Mouse (Mus musculus) olfactory bulb, adult 2 months (tissue): ENCODE results near the gene Rgp1. TPM values are rescaled to one million over a fixed set of nuclear protein-coding genes. Genes with fewer than 3 reads are reported as not detected.

Experiments used
- H3K27ac ChIP-seq: fragments of 200-500 bp; 2 replicates; pipeline ENCODE4 v1.5.1; 2012; ENCODE audit warnings: low read depth, low read length; ENCODE audit not compliant: insufficient read depth
- H3K4me1 ChIP-seq: fragments of 200-500 bp; 2 replicates; pipeline ENCODE4 v1.6.1; 2012; ENCODE audit warnings: low read length; ENCODE audit not compliant: control insufficient read depth, insufficient read depth
- H3K4me3 ChIP-seq: fragments of 200-500 bp; 2 replicates; pipeline ENCODE4 v1.5.1; 2012; ENCODE audit warnings: mild to moderate bottlenecking, low read depth, low read length, moderate library complexity; ENCODE audit not compliant: insufficient read depth
- CTCF ChIP-seq: fragments of 200-500 bp; IDR thresholded peaks from 2 replicates; pipeline ENCODE4 v1.5.1; 2012; ENCODE audit warnings: low read depth, mild to moderate bottlenecking, low read length, moderate library complexity; ENCODE audit not compliant: insufficient read depth
- POLR2A ChIP-seq: fragments of 200-500 bp; IDR thresholded peaks from 2 replicates; pipeline ENCODE4 v1.6.1; 2012; ENCODE audit warnings: mild to moderate bottlenecking, low read depth, low read length, moderate library complexity; ENCODE audit not compliant: insufficient read depth
- WGBS: fragments of 180-500 bp; shearing (Covaris S2); methylation state at CpG from one replicate; pipeline ENCODE4 v1.1.7; 2018; 5-methylcytosine and 5-hydroxymethylcytosine counted together
- polyA plus RNA-seq: library from polyadenylated mRNA; stranded (reverse); fragments of >200 nt; gene quantifications from 2 replicates; pipeline ENCODE4 v1.2.4, GENCODE M21; 2012; ENCODE audit warnings: low replicate concordance; ENCODE audit not compliant: missing spikeins, insufficient read depth, insufficient read length

The Rgp1 gene
- polyA plus RNA-seq, 1 experiment = not detected

DNA sequence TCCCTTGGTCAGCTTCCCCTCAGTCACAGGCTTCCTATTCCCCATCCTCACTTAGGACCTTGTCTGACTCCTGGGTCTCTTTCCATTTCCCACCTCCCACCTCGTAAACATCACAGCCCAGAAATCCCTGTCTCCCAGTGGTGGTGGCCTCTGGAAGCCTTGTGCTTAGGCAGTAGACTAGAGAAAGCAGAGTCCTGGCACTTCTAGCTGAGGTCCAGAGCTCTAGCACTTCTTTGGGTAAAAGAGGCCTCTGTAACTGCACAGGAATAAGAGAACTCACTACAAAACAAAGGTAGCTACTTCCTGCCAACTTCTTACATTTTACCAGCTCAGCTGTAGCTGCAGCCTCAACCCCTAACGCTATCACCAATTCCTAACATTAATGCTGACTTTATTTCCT lies 17.5 kb upstream of the Rgp1 start:
- no peak for TF ChIP-seq POLR2A
- TF ChIP-seq CTCF = no peak
- peak overlapping the region; percentile 28 for H3K4me3 ChIP-seq
- no peak overlapping the region for H3K27ac ChIP-seq
- 16% methylated on average over 2 of the region's 2 CpGs for WGBS
- H3K4me1 ChIP-seq = peaks cover 33% of the 10 kb centered on the region

DNA sequence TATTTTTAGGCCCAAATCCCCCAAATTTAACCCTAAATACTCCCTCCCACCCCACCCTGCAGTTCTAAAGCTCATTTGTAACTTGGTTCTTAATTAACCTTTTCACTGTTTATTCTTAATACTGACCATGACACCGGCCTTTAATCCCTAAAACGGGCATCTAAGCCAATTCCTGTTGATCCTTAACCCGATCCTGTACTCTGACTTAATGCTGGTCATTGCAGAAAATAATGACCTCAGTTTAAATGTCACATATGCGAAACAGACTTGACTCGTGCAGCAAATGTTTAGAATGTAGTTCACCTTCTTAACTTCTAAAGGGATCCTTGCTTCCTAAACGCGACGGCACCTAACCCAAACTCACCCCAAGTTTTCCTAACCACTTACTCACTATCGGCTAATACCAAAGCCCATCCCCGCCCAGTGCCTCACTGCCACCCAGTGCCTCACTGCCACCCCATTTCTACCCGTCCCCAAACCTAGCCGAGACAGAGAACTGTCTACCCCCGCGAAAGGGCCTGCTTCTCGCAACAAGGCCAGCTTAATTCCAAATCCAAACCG lies 17.0 kb upstream of the Rgp1 start:
- WGBS = under 1% methylated on average over 16 of the region's 16 CpGs
- TF ChIP-seq CTCF (no peak), POLR2A (no peak)
- Histone ChIP-seq H3K4me1 (peaks cover 33% of the 10 kb centered on the region), H3K4me3 (peak overlapping the region; percentile 89), H3K27ac (peak overlapping the region; percentile 79)

DNA sequence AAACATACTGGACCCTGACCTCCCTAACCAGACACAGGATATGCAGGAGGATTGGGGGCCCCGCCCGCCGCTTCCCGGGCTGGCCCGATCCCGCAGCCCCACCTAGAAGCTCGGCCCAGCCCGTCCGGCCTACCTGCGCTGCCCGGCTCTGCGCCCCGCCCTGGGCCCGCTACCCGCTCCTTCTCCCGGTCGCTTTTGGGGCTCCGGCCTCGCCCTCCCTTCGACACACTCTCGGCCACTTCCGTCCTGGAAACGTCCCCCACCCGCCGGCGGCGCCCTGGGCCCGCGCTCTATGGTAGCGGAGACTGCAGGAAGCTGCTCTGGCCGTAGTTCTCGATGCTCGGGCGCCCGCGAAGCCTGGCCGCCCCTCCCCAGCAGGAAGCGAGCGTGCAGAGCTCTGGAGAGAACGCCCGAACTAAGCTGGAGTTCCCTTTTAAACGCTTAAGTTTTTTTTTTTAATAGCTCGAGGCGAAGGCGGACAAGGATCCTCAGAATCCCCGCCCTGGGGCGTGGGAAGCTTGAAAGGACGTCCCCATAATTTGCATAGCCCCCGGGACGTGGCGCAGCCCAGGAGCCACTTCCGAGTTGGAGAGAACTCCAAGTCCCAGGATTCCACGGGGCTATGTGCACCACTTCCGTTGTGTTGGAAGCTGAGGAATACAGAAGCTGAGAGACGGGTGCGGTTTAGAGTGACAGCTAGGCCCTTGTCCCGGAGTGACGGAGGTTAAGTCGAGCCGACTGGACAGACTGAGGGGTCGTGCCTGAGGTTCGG lies 16.3 kb upstream of the Rgp1 start, which contains the start of the genes Creb3 and Tln1:
Creb3 (plus strand) TSS at position 336 of the 772 bp plus-strand sequence.
Tln1 (minus strand) TSS at position 695 of the 772 bp plus-strand sequence.
- peak; percentile 60 for TF ChIP-seq POLR2A
- no peak; the same call in 1 of the 2 replicates for TF ChIP-seq CTCF
- peaks cover 33% of the 10 kb centered on the region for H3K4me1 ChIP-seq
- H3K27ac ChIP-seq = peak within 1 kb of the TSS; percentile 79
- peak within 1 kb of the TSS; percentile 89 for H3K4me3 ChIP-seq
- under 1% methylated on average over 62 of the region's 62 CpGs for WGBS

DNA sequence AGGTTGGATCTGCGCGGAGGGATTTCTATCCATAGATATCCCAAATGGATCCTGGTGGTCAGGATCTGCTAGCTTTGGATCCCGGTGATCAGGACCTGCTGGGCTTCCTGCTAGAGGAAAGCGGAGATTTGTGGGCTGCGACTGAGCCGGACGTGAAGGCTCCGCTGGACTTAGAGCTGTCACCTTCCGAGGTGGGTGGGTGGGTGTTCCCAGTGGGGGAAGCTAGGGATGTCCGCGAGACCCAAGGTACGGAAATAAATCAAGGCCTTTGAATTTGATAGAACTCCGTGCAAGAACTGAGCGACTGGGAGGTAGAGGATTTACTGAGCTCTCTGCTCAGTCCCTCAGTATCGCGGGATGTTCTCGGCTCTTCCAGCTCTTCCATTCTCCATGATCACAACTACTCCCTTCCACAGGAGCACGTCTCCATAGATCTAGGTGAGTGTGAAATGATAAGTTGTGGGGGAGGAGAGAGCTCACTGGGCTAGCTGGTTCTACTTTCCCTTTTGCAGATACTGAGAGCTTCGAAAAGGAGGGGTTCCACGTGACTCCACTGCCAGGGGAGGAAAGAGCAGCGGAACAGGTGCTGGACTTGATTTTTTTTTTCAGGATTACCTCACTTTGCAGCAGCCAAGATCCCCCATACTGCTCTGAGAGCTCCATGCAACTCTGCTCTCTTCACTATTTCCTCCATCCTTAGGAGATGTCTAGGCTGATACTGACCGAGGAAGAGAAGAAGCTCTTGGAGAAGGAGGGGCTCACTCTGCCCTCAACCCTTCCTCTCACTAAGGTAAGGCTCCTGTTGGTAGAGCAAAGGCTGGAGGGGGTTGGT lies 15.5 kb upstream of the Rgp1 start:
- Histone ChIP-seq H3K4me3 (peak overlapping the region; percentile 89), H3K4me1 (peaks cover 26% of the 10 kb centered on the region), H3K27ac (no peak overlapping the region)
- TF ChIP-seq CTCF (no peak), POLR2A (no peak)
- 6% methylated on average over 22 of the region's 22 CpGs for WGBS

DNA sequence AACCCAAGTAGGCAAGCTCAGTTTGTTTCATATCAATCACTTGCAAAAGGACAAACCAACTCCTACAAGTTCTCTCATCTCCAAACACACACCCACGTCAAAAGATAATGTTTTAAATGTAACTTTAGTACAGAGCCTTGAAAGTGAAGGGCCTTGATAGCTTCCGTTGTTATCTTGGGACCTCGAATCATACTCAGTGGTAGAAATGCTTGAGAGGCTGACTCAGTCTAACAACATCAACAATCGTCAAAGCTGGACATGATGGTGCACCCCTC lies 15.0 kb upstream of the Rgp1 start:
- 80% methylated on average over 4 of the region's 4 CpGs for WGBS
- Histone ChIP-seq H3K27ac (no peak overlapping the region), H3K4me3 (no peak overlapping the region), H3K4me1 (peaks cover 24% of the 10 kb centered on the region)
- no peak for TF ChIP-seq CTCF
- TF ChIP-seq POLR2A = no peak

DNA sequence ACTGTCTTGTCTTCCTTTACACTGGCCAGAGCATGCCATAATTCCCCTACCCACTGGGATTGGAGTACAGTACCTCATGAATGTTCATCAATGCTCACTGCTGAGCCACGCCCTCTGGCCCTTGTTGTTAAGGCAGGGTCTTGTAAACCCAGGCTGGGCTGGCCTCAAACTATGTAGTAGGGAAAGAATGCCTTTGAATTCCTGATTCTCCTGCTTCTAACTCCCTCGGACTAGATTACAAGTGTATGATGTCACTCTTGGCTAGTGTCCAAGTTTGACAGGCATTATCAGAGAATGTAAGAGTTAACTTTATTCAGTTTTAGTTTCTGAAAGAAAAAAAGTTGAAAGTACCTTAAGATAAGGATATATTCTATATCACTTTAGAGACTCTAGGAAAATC lies 14.3 kb upstream of the Rgp1 start:
- Histone ChIP-seq H3K4me3 (no peak overlapping the region), H3K4me1 (peaks cover 18% of the 10 kb centered on the region), H3K27ac (no peak overlapping the region)
- WGBS = 31% methylated on average over 2 of the region's 2 CpGs
- TF ChIP-seq CTCF = no peak
- no peak for TF ChIP-seq POLR2A

DNA sequence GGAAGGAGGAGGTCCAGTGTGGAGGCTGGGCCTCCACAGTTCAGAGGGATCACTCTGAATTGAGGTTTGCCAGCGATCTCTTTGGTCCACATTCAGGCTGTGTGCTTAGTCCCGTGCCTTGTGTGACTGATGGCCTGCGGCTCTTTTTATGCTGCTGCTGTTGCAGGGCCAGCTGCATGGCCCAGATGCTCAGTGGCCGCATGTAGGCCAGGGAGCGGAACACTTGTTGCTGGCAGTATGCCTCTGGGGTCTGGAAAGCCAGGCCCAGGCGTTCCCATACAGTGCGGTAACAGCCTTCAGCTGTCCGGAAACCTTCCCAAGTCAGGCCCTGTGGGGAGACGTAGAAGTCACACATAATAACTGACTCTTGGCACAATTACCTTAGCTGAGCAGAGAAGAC lies 11.4 kb upstream of the Rgp1 start:
- H3K4me3 ChIP-seq = no peak overlapping the region
- no peak overlapping the region for H3K27ac ChIP-seq
- WGBS = 89% methylated on average over 9 of the region's 9 CpGs
- H3K4me1 ChIP-seq = peaks cover 4% of the 10 kb centered on the region; the same call in 1 of the 2 replicates
- TF ChIP-seq CTCF (no peak), POLR2A (no peak)

DNA sequence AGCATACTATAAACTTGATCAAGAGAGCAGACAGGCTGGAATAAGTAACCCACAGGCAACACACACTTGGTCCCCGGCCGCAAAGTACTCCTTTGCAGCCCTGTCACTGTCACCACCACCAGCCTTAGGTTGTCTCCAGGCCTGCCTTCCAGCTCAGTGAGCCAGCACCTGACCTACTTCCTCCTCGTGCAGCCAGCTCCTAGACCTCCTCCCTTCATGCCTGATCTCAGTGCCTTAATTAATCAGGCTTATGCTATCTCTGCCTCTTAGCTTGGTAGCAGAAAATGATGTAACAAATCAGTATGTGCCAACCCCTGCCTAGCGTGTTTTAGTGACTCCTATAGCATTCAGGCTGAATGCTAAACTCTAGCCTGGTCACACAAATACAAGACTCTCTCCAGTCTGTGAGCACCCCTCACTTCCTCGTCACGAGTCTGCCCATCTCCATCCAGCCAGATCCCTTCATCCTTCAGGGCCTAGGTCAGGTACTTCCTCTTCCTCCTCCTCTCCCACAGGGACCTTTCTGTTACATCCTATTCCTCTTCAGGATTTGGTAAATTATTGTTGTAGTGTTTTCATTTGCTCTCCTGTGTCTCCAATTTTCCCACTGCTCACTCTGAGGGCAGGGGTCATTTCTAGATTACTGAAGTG lies 7.0 kb upstream of the Rgp1 start:
- 77% methylated on average over 6 of the region's 6 CpGs for WGBS
- H3K27ac ChIP-seq = no peak overlapping the region
- peaks cover 1% of the 10 kb centered on the region for H3K4me1 ChIP-seq
- no peak for TF ChIP-seq POLR2A
- no peak for TF ChIP-seq CTCF
- no peak overlapping the region for H3K4me3 ChIP-seq
